Comparison of ENCODE assay signal across 9 mouse cellular contexts in genomic region chr1:161736848-161737247, GRCm38 (mm10). TPM values are rescaled to one million over a fixed set of nuclear protein-coding genes. Genes with fewer than 3 reads are reported as not detected.
DNase-seq lines count a peak whose midpoint lies in the region; ATAC-seq and TF ChIP-seq lines count a peak whose summit lies in the region.
"Had no signal": no experiment of that assay in that cellular context is flagged by ENCODE, and none has a peak within 500 bp of the region (broad histone marks: within the 10 kb centered on the region; RNA-seq: fewer than 3 reads in every experiment).

No protein-coding gene starts in this region.

- no peaks in the 10 kb centered on the region for H3K27me3 ChIP-seq in forebrain, embryonic 11.5 days (ENCODE audit: control insufficient read depth, insufficient read depth, low read length)
- H3K27me3 ChIP-seq in forebrain, embryonic 12.5 days = no peaks in the 10 kb centered on the region
- H3K27me3 ChIP-seq in lung, postnatal 0 days (replicated peaks; ENCODE audit: insufficient read depth, low read length) = no peaks in the 10 kb centered on the region
- H3K27me3 ChIP-seq in forebrain, postnatal 0 days (ENCODE audit: insufficient read depth, low read length) = no peaks in the 10 kb centered on the region

- no peak overlapping the region for H3K4me3 ChIP-seq in forebrain, embryonic 11.5 days (ENCODE audit: low read depth, low read length)
- no peak overlapping the region for H3K4me3 ChIP-seq in forebrain, embryonic 12.5 days (replicated peaks)
- no peak overlapping the region for H3K4me3 ChIP-seq in lung, postnatal 0 days (ENCODE audit: low read depth, low read length)
- no peak overlapping the region for H3K4me3 ChIP-seq in forebrain, postnatal 0 days (ENCODE audit: low read depth, low read length)

- no peaks in the 10 kb centered on the region for H3K4me1 ChIP-seq in forebrain, embryonic 11.5 days (replicated peaks; ENCODE audit: control insufficient read depth, insufficient read depth, low read length)
- no peaks in the 10 kb centered on the region for H3K4me1 ChIP-seq in forebrain, embryonic 12.5 days
- no peaks in the 10 kb centered on the region for H3K4me1 ChIP-seq in lung, postnatal 0 days (ENCODE audit: insufficient read depth, low read depth, low read length)
- no peaks in the 10 kb centered on the region for H3K4me1 ChIP-seq in forebrain, postnatal 0 days (ENCODE audit: insufficient read depth)

- no peak overlapping the region for H3K4me2 ChIP-seq in forebrain, embryonic 11.5 days (ENCODE audit: low read depth, low read length, severe bottlenecking)
- no peak overlapping the region for H3K4me2 ChIP-seq in forebrain, embryonic 12.5 days
- H3K4me2 ChIP-seq in lung, postnatal 0 days (replicated peaks; ENCODE audit: low read depth, low read length) = no peak overlapping the region
- no peak overlapping the region for H3K4me2 ChIP-seq in forebrain, postnatal 0 days (ENCODE audit: low read depth)

- 13% methylated on average over 3 of the region's 3 CpGs for WGBS in forebrain, embryonic 11.5 days
- 11% methylated on average over 3 of the region's 3 CpGs for WGBS in forebrain, embryonic 12.5 days
- 2% methylated on average over 3 of the region's 3 CpGs for WGBS in lung, postnatal 0 days
- 6% methylated on average over 3 of the region's 3 CpGs for WGBS in forebrain, postnatal 0 days

- H3K36me3 ChIP-seq in forebrain, embryonic 11.5 days (ENCODE audit: control insufficient read depth, insufficient read depth, low read length) = no peaks in the 10 kb centered on the region
- H3K36me3 ChIP-seq in forebrain, embryonic 12.5 days (replicated peaks) = no peaks in the 10 kb centered on the region
- H3K36me3 ChIP-seq in lung, postnatal 0 days (ENCODE audit: insufficient read depth, low read length) = no peaks in the 10 kb centered on the region
- no peaks in the 10 kb centered on the region for H3K36me3 ChIP-seq in forebrain, postnatal 0 days (ENCODE audit: insufficient read depth)

- no peak for TF ChIP-seq EP300 in lung, postnatal 0 days (IDR thresholded peaks at IDR 0.05)

- DNase-seq in forebrain, embryonic 11.5 days (ENCODE audit: low spot score) = no peak
- peak; percentile 50 for DNase-seq in lung, postnatal 0 days (ENCODE audit: low spot score)
- DNase-seq in lung, postnatal 4 days = no peak
- peak; percentile 64 for DNase-seq in forebrain, postnatal 0 days
- peak; percentile 8 for DNase-seq in retina, adult 2 months (ENCODE audit: low read depth, low spot score)
- DNase-seq in cerebellum, postnatal 36 days = no peak

- H3K9ac ChIP-seq in forebrain, embryonic 11.5 days (ENCODE audit: low read length) = no peak overlapping the region
- H3K9ac ChIP-seq in forebrain, embryonic 12.5 days = no peak overlapping the region
- H3K9ac ChIP-seq in lung, postnatal 0 days (replicated peaks; ENCODE audit: low read depth) = no peak overlapping the region
- H3K9ac ChIP-seq in forebrain, postnatal 0 days = no peak overlapping the region

- ATAC-seq in forebrain, embryonic 11.5 days (replicated peaks; ENCODE audit: low FRiP score) = peak; percentile 64; the same call in 1 of the 2 replicates
- ATAC-seq in forebrain, embryonic 12.5 days (ENCODE audit: low FRiP score) = no peak
- ATAC-seq in lung, postnatal 0 days = no peak
- ATAC-seq in forebrain, postnatal 0 days = peak; percentile 69; the same call in 1 of the 2 replicates
- ATAC-seq in activated CD4-positive, CD25-positive, alpha-beta regulatory T cell, adult 4 months = no peak

- no peaks in the 10 kb centered on the region for H3K9me3 ChIP-seq in forebrain, embryonic 11.5 days (ENCODE audit: control insufficient read depth, low read length)
- no peaks in the 10 kb centered on the region for H3K9me3 ChIP-seq in forebrain, embryonic 12.5 days
- H3K9me3 ChIP-seq in lung, postnatal 0 days (ENCODE audit: low read length) = no peaks in the 10 kb centered on the region
- H3K9me3 ChIP-seq in forebrain, postnatal 0 days (ENCODE audit: low read length) = no peaks in the 10 kb centered on the region

- peak; percentile 75 for TF ChIP-seq CTCF in lung, postnatal 0 days (IDR thresholded peaks at IDR 0.05)
- TF ChIP-seq CTCF in forebrain, postnatal 0 days (IDR thresholded peaks at IDR 0.05; ENCODE audit: low read depth) = peak; percentile 68

- H3K27ac ChIP-seq in forebrain, embryonic 11.5 days (ENCODE audit: low read depth, low read length) = no peak overlapping the region
- no peak overlapping the region for H3K27ac ChIP-seq in forebrain, embryonic 12.5 days
- H3K27ac ChIP-seq in lung, postnatal 0 days (ENCODE audit: low read length) = no peak overlapping the region
- H3K27ac ChIP-seq in forebrain, postnatal 0 days (ENCODE audit: low read depth, low read length) = no peak overlapping the region
- H3K27ac ChIP-seq: macrophage had no signal

RNA-seq across cellular contexts. Expression of gene Fasl, which starts 51.4 kb away (rescaled TPM):
- 0.19 TPM in 1 of 2 replicates, not detected in the other for polyA plus RNA-seq in forebrain, embryonic 11.5 days (2014; fragmentation: Nextera tagmentation; extraction: Ambion mirVana)
- not detected in 2 replicates for polyA plus RNA-seq in forebrain, embryonic 12.5 days (2016; fragmentation: Nextera tagmentation; extraction: Ambion mirVana)
- 0.10 and 0.11 TPM in 2 replicates for polyA plus RNA-seq in lung, postnatal 0 days (2015; fragmentation: Nextera tagmentation; extraction: Ambion mirVana)
- total RNA-seq in forebrain, postnatal 0 days (2014; rRNA removed) = 0.10 and 0.15 TPM in 2 replicates
- not detected in 2 replicates for polyA plus RNA-seq in forebrain, postnatal 0 days (2015; fragmentation: Nextera tagmentation; extraction: Ambion mirVana)
- polyA plus RNA-seq in activated CD4-positive, CD25-positive, alpha-beta regulatory T cell, adult 4 months (2017; shearing (Covaris generic)) = 10 to 100 TPM; 11.3 to 16.4 TPM
- polyA plus RNA-seq: macrophage had no signal

Comparison
In these comparisons a context has a peak if more than half of its experiments do, and no peak if none do; other contexts are left out.
1. ATAC-seq: peak in forebrain, embryonic 11.5 days (single experiment) and forebrain, postnatal 0 days (single experiment); none in forebrain, embryonic 12.5 days (single experiment), lung, postnatal 0 days (single experiment) and activated CD4-positive, CD25-positive, alpha-beta regulatory T cell, adult 4 months (single experiment).
2. DNase-seq: peak in lung, postnatal 0 days (single experiment), forebrain, postnatal 0 days (single experiment) and retina, adult 2 months (single experiment); none in forebrain, embryonic 11.5 days (single experiment), lung, postnatal 4 days (0 of 2) and cerebellum, postnatal 36 days (0 of 2).
3. RNA of gene Fasl, which starts 51.4 kb away (polyA plus RNA-seq): 11.3 to 16.4 TPM in activated CD4-positive, CD25-positive, alpha-beta regulatory T cell, adult 4 months; 0.19 TPM in forebrain, embryonic 11.5 days, 0.10 to 0.11 TPM in lung, postnatal 0 days, not detected in forebrain, postnatal 0 days and not detected in forebrain, embryonic 12.5 days; every median in the first group is over 10 times any median in the second.